Mouse (Mus musculus) right cerebral cortex, adult 2 months (tissue): ENCODE results near the gene 2610044O15Rik8.

Source experiments
- DNase-seq, 2 experiments: peaks; one replicate each; pipeline ENCODE4 v3.0.0; 2021 to 2022; ENCODE audit warnings: low spot score in 2 of 2

The 2610044O15Rik8 gene

DNA sequence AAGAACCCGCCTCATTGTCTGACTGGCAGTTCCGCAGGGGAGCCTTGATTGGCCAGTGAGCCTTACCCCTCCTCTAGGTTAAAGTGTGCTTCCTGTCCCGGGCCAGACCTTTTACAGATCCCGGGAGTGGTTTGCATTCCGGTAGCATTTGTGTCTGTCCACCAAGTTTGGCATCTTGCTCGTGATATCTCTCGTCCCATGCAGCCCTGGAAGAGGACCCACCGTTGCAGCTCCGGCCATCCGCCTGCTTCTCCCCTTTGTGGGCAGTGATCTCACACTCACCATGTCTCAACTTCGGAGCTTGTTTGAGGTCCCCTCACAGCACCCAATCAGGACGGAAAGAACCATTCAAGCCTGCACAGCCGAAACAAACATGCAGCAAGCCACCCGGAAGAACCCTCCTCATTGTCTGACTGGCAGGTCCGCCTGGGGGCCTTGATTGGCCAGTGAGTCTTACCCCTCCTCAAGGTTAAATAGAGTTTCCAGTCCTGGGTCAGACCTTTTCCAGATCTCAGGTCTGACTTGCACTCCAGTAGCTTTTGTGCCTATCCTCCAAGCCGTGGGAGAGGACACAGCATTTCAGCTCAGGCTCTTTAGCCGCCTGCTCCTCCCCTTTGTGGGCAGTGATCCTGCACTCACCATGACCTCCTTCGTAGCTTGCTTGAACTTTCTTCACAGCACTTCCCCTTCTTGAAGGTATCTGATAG, at the start of gene 2610044O15Rik8:
Gene 2610044O15Rik8 (minus strand): TSS at position 380 of the 707 bp plus-strand sequence.
- DNase-seq, result peak; percentile 90 to 94

- DNase-seq, result no peak
These were observed 31.7 kb upstream of the 2610044O15Rik8 start for GRCm38 (mm10) chr8:129265918-129266317.

DNA sequence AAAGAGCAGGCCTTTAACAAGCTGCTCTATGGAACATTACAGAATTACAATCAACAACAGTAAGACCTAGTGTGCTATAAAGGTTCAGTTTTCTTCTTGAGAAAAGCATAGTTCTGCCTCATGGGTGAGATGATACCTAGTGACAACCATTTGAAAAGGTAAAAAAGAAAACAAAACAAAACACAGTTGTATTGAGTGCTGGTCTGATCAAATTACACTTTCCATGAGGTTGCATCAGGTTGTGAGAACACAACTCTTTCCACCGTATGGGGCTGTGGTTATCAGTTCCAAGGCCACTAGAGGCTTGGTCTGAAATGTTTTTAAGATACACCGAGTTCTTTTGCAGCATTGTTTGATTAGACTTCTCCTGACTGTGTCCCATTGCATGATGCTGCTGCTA, 30.1 kb upstream of the 2610044O15Rik8 start:
- no peak for DNase-seq

GRCm38 (mm10) chr8:129263211-129263927, 29.2 kb upstream of the 2610044O15Rik8 start:
- peak; percentile 83 to 91 for DNase-seq

GRCm38 (mm10) chr8:129233664-129234026, 561 bp downstream of the 2610044O15Rik8 start:
- DNase-seq, result no peak
